Mouse (Mus musculus) mouse trophoblast stem cell (cell line): ENCODE measurements around the gene Mrvi1.

Experiments used
- in situ Hi-C, 2 experiments: fragments of 300-500 bp; cut with MseI, MboI; formaldehyde crosslinking; loops; 2 replicates in 1 of 2; 3 replicates in 1 of 2; pipeline ENCODE4 v1.15.1; 2025

The Mrvi1 gene

DNA sequence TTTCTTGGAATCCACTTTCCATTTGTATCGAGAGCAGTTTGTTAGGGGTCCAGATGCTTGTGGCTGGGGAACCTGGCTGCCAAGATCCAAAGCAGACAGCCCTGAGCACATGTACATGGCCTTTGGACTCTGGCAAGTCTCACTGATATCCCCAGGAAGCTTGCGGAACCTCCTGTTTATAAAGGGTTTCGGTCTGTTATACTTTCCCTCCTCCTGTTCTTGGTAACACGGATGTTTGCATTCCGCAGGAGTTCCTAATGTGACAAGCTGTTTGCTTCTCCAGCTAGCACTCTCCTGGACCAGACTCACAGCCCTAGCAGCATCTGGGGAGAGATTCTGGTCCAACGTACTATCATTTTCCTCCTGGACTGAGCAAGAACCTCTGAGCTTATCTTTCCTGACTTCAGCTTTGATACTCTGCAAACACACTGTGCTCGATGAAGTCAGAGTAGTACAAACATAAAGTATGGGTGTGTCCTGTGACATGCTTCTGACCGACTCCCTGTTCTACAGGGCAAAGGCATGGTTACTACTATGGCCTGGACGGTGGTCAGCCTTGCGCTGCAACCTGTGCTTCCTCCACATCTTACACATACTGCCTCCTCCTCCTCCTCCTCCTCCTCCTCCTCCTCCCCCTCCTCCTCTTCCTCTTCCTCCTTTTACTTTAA, 88.2 kb downstream of the Mrvi1 start:
- in situ Hi-C loops: no loop called here

DNA sequence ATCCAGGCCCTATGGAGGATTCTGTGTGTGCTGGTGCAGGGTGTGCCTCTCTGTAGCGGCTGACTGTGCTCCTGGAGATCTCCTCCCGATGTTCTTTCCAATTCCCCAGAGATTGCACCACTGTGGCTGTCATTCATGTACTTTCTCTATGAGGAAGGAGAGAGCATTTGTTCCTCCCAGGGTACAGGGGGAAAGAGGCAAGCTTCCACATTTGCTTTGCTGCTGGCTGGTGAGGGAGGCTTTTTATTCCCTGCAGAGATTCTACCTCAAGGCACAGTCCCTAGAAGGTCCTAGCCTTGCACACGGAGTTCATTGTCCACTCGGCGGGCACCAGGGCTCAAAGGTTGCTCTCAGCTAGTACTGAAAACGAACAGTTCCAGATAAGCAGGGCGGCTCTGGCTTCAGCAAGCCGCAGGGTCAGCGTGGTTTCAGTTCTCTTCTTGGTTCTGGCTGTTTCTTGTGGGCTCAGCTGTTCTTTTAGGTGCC, 90.7 kb downstream of the Mrvi1 start:
- in situ Hi-C loops: no loop called here

DNA sequence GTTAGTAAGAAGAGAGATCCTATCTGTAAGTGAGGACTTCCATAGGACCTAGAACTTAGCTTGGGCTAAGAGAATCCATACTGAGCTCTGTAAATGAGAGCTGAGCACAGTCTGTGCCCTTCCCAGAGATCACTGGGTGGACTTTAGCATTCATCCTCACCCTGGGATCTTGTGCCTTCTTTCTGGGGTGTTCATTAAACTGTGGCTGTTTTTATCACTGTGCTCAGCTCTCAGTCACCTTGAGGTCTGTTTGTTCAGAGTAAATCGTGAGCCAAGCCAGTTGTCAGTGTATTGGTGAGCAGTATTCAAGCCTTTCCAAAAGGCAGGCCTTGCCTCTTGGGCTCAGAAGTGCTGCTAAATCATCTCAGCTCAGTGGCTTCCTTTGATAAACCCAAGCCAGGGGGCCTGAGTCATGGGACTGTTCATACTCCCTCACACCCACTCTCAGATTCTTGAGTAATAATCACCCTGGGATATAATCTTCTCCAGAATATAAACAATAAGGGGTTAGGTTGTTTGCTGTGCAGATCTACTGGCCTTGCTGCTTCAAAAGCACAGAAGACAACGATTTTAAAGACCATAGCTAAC, 100.4 kb downstream of the Mrvi1 start:
- in situ Hi-C loops: no loop called here

DNA sequence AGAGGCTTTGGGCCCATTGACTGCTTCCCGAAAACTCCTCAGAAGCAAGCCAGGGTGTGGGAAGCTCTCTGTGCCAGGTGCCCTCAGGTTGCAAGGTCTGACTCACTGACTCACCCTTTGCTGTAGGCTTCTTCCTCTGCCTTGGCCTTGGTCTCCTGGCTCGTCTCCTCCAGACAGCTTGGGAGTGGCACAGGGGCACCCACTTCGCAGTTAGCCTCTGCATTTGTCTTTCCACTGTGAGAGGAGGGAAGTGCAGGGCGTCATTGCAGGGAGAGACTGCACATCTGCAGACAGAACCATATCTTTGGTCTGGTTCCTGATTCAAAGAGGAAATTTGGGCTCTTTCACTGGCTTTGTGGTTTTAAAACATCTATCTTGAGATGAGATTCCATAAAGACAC, 104.2 kb downstream of the Mrvi1 start:
- in situ Hi-C loops: no loop called here

DNA sequence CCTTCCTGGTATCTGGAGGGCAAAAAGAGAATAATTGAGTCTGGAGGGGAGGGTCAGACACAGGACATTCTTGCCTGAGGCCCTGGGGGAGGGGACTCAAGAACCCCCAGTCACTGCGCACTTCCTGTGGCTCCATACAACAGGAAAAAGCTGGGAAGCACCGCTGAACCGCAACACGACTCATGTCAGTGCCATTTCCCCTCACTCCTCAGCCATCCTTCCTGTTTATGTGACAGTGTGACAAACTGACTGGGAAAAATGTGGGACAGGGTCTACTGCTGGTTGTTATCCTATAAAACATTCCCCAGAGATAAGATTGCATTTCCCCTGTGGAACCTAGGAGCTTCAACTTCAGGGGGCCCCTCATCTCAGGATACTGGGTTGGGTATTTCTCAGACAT, 105.3 kb downstream of the Mrvi1 start:
- in situ Hi-C loops: no loop called here

DNA sequence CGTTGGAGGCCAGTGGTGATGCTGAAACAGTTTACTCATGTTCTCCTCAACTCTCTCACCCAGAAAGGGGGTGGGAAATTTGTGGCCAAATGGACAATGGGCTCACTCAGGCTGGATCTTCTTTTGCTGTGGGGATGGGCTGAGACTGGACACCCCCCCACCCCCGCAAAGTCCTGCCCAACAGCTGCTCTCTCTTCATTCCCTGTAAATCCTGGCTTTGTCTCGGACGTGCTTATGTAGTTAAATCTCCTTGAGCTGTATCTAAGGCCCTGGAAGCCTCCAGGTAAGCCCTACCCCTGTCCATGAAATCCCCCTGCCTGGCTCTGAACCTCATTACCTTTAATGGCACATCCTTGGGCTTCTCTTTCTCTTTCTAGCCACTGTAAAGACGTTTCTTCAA, 113.5 kb downstream of the Mrvi1 start:
- in situ Hi-C loops: no loop called here

DNA sequence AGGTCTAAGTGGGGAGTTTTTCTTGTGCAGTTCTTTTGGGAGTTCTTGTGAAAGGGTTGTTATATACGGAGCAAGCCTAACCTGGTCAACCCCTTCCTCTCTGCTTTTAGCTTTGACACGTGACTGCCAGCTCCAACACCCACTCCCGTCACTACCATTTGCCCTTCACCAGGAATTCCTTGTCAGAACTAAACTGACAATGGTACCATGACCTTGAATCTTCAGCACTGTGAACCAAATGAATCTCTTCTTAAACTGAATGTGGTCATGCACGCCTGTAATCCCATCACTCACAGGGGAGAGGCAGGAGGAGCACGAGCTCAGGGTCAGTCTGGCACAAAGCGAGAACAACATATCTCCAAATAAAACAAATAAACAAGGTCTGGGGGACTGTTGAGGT, 115.1 kb downstream of the Mrvi1 start:
- in situ Hi-C loops: no loop called here

DNA sequence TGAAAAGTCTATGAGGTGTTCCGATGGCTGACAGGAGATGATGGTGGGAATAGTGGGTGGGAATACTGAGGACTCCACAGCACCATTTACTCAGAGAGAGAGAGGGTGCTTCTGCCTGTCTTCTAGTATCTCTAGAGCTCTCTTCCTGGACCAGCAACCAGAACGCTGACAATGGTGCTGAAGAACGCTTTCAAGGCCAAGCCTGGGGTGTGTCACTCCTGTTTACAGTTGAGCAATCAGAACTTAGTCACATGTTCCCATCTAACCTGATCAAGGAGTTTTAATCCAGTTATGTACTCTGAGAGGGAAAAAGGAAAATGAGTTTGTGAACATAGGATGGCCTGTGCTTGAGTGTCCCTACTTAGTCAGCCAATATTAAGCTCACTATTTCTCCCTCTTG, 116.2 kb downstream of the Mrvi1 start:
- in situ Hi-C loops: no loop called here

DNA sequence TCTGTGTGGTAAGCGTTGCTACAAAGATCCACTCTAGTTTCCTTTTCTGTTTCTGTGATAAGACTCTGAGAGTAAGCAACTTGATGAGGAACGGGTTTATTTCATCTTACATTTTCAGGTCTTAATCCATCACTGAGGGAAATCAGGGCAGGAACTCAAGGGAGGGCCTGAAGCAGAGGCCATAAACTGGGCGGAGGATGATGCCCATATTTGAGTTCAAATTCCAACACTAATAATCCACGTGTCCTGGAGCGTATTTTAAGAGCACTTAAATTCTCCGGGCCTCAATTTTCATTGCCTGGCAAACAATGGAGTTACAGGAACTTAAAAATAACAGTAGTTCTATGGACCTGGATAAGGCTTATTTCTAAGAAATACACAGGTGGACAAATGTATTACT, 116.7 kb downstream of the Mrvi1 start:
- in situ Hi-C loops: no loop called here

DNA sequence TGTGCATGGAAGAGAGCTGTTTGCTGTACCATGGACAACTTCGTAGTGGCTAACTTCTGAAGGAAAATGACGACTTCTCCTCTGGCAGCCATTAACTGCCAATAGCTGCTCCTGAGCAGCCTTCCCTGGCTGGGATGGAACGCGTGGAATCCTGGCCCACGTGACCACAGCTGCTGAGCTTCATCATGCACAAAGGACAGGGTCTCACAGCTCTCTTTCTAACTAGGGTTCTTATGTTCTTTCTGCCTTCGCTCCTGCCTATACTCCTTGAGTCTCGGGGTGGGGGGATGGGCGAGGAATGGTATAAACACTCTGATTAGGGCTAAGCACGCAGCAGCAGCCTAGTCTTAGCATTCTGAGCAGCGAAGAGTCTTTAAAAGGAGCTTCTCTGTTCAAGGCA, 117.2 kb downstream of the Mrvi1 start:
- in situ Hi-C loops: no loop called here

DNA sequence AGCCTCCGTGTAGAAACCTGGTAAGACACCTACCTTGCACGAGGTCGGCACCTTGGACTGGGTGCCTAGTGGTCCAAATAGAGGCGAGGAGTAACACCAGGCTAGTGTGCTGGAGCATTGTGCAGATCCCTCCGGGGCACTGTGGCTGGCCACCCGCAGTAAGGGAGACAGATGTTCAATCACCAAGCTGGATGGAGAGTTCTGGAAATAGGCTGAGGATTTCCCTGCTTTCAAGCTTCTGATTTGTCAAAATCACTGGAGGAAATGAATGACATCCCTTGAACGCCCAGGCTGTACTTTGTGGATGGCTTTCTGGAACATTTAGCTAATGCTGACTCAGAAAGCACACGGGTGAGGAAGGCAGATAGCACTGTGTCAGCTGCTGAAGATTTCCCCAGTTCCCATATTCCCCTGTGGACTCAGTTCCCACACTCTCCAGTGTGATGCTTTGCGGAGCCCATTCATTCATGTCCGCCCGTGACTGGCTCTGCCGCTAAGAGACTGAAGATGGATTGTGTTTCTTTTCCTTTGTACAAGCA, 119.4 kb downstream of the Mrvi1 start, which contains the start of gene Lyve1:
Lyve1 (minus strand) TSS at position 489 of the 539 bp plus-strand sequence.
- in situ Hi-C loops: no loop called here

DNA sequence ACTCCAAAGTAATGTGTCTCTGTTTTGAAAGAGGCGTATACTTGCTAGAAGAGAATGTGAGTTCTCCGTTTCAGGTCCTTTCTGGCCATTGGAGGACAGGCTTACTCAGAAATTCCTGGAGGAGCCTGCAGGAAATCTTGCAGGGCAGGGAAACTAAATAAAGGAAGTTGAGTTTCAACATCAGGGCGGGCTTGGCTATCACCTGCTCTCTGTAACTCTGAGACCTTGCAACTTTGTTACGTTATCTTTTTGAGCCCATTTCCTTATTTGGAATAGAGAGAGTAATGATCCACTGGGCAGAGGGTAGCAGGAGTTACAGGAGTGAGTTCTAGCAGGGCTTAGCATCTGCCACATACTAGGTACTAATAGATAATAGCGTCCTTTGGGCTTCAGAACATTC, 122.1 kb downstream of the Mrvi1 start:
- in situ Hi-C loops: no loop called here

DNA sequence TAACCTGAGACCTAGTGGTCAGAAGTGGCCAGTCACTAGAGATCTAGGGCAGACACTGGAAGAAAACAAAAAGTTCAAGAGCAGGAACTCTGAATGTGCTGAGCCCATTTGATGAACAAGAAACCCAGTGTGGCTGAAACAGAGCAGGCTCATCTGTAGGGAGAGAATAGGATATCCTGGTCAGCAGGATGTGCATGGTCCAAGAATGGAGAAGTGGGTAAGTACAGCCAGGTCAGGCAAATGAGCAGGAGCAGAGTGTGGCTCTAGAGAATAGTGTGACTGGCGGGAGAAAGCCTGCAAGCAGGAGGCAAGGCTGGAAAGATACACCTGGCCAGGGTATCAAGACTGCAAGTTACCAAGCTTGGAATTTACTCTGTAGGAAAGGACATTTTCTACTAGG, 126.7 kb downstream of the Mrvi1 start:
- in situ Hi-C loops: no loop called here

DNA sequence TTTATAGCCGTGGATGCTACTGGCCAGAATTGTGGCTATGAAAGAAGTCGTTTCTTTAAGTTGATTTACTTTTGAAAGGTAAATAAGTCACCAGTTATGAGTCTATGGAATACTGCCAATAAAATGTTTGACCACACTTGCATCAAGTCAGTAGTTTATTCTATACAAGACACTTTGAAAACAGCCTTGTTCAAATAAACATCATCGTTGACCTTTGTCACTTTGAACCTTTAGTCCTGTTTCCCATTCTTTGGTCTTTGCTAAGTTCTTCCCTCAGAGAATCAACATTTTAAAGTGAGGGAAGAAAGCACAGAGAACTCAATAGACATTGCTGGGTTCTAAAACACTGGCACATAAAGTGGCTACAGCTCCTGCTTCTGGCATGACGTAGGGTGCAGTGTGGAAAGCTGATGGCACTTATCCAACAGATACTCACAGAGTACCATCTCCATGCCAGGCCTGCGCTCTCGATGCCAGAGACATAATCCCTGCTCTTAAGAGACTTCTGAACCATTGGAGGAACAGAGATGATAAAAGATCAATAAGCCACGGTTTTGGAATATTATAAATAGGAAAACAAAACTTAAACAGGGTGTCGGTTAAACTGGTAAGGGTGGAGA, 127.2 kb downstream of the Mrvi1 start:
- in situ Hi-C loops: no loop called here

DNA sequence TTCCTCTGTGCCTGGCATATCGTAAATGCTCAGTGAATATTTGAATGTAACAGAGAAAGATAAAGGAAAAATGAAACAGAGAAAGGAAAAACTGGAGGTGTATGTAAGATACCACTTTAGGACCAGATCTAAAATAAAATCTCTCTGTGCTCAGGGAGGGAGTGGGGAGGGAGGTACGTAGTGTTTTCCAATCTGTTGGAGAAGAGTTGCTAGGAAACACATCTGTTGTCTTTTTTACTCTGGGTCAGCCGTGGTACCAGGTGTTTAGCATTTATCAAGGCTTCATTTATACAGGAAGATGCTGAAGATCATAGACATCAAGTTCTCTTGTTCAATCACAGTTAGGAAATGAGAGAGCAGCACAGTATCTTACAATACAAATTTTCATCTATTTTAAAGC, 127.7 kb downstream of the Mrvi1 start:
- in situ Hi-C loops: no loop called here

DNA sequence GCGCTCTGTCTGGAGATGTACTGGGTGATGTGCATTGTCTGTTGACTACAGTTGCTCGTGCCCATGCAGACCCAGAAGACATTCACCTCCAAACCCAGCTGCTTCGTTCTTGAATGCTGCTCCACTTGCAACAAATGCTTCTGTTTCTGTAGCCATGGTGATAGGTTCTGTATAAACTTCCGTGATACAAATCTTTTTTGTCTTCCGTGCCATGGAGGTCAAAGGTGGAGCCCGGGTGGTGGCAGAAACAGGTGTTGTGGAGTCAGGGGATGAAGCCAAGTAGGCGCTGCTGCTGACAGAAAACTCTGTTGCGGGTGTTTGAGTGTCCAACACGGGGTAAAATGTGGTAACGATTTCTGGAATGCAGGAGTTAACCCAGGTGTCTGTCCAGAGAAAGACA, 128.7 kb downstream of the Mrvi1 start:
- in situ Hi-C loops: no loop called here

DNA sequence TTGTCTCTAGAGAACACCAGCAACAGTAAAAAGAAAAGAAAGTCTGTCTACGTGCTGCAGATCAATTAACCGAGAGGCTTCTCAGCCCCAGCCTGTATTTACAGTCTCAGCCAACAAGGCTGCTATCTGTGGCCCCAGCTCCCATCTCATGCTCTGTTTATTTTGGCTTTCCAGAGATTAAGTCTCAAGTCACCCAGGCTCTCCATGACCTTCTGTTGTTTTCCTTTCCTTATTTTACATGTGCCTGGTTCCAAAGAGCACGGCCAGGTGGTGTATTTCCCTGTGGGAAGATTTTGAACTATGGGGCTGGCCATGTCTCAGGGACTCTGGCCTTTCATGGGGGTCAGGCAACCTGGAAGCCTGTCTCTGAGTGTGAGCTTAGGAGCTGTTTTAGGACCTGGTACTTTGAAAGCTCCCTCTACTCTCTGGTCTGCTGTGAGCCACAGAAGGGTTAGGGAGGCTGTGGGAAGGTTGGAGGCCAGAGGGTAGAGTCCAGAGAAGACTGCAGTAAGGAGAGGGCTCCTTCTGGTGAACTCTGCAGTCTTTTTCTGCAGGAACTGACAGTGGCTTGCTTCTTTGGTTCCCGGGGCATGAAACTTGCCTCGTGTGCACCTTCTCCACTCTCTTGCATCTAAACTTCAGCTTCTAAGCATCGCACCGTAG, 130.6 kb downstream of the Mrvi1 start:
- in situ Hi-C loops: no loop called here

DNA sequence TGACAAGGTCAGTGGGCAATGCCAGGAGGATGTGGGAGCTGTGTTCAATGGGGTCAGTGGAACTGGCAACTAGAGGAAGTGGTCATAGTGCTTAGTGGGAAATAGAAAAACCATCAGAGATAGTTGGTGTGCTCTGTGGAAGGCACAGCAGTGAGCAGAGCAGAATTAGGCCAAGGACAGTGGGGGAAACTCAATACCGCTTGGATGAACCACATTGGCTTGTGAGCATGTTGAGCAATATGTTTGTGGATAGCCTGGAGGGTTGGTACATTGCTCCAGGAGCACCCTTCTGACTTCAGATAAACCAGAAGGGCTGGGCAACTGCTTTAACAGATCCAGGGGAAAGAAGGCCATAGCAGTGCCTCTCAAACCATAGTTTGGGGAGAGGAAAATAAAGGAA, 133.9 kb downstream of the Mrvi1 start:
- in situ Hi-C loops: no loop called here

DNA sequence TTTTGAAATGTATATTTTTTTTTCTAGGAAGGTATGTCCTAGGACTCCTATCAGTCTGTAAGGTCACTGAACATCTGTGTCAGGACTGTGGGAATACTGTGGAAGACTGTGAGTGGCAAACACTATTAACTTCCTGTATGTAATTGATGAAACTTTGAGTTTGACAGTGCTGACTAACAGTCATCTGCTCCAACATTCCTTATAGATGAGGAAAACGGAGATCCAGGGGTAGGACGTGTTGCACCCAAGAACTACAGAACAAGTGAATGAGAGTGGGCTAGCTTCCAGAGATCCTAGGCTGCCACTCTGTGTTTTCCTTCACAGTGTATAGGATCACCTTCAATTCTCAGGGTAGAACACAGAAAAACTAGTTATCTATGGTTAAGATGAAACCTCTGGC, 134.9 kb downstream of the Mrvi1 start:
- in situ Hi-C loops: no loop called here

DNA sequence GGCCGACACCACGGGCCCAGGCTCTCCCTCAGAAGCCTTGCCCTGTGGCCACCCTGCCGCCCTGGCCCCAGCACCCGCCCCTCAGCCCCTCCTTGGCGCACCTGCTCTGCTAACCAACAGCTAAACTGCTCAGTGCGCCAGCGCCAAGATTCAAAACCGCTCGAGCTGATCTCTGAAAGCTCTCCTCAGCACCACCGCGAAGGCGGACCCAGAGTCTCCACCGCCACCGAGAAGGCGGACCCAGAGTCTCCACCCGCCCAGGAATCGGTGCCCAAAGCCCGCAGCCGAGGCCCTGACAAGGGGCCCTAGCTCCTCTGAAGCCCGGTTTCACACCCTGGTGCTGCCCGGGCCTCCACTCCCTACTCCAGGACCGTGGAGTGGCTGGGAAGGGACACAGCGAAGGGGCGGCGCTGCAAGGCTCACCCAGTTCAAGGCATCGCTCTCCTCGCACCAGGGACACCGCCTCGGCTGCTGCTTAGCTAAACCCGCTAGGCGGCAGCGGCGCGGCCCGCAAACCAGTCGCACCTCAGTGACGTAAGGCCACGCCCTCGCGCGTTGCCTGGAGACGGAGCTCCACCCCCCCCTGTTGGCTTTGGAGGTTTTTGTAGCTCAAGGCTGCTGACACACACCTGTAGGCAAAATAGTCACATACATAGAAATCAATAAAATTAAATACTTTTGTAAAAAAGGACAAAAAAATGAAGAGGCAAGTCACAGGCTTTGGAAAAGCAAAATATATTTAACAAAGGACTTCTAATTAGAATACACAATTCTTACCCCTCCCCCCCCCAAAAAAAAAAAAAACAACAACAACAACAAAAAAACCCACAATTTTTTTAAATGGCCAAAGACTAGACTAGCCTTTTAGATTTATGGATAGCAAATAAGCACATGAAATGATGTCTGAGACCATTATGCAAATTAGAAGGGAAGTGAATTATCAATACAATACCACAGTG, 138.1 kb downstream of the Mrvi1 start, which contains the start of gene Rnf141:
Rnf141 (minus strand) TSS at position 542 of the 959 bp plus-strand sequence.
- in situ Hi-C loops: no loop called here

DNA sequence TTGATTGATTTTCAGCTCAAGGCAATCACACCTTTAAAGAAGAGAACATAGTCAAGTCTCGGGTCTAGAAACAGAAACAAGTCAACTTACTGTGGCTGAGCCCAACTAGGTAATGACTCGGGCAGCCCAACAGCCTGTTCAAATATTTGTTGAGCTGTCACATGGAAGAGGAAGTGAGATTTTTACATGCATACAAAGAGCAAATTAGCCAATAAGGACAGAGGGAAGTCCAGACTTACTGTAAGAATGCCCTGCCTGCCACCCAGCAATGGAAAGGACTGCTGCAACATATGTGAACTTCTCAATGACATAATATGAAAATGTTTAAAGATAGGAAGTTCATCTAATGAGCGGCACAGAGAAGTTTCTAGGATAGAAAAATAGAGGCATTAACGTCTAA, 141.9 kb downstream of the Mrvi1 start:
- in situ Hi-C loops: no loop called here
